Mouse (Mus musculus) stomach, embryonic 16.5 days (tissue): ENCODE results near the gene Olfml2b. TPM values are rescaled to one million over a fixed set of nuclear protein-coding genes. Genes with fewer than 3 reads are reported as not detected.

Experiments
- ATAC-seq: fragments of 200-750 bp; cut with Nextera tagmentation; 2 replicates; pipeline ENCODE4 v1.8.0; 2017; ENCODE audit warnings: moderate number of reproducible peaks, moderate TSS enrichment; ENCODE audit not compliant: insufficient read depth, low FRiP score
- H3K27ac ChIP-seq: fragments of 300-500 bp; sonication (generic); 2 replicates; pipeline ENCODE4 v1.5.1; 2014; ENCODE audit warnings: low read length
- H3K27me3 ChIP-seq: fragments of 300-500 bp; sonication (generic); 2 replicates; pipeline ENCODE4 v1.6.1; 2014; ENCODE audit warnings: low read length, control low read depth, mixed read lengths; ENCODE audit not compliant: control insufficient read depth, insufficient read depth
- H3K36me3 ChIP-seq: fragments of 300-500 bp; sonication (generic); 2 replicates; pipeline ENCODE4 v1.6.1; 2014; ENCODE audit warnings: low read length; ENCODE audit not compliant: control insufficient read depth, insufficient read depth
- H3K4me1 ChIP-seq: fragments of 300-500 bp; sonication (generic); 2 replicates; pipeline ENCODE4 v1.6.1; 2014; ENCODE audit warnings: low read length, control low read depth, mixed read lengths; ENCODE audit not compliant: control insufficient read depth, insufficient read depth
- H3K4me2 ChIP-seq: fragments of 300-500 bp; sonication (generic); 2 replicates; pipeline ENCODE4 v1.6.1; 2014; ENCODE audit warnings: low read depth, low read length, mixed read lengths
- H3K4me3 ChIP-seq: fragments of 300-500 bp; sonication (generic); replicated peaks from 2 replicates; pipeline ENCODE4 v1.5.1; 2014; ENCODE audit warnings: mild to moderate bottlenecking, low read length
- H3K9ac ChIP-seq: fragments of 300-500 bp; sonication (generic); 2 replicates; pipeline ENCODE4 v1.6.1; 2014; ENCODE audit warnings: low read length
- H3K9me3 ChIP-seq: fragments of 300-500 bp; sonication (generic); replicated peaks from 2 replicates; pipeline ENCODE4 v1.6.1; 2016; ENCODE audit warnings: low read length, control low read depth; ENCODE audit not compliant: control insufficient read depth
- WGBS: fragments of 180-500 bp; shearing (Covaris S2); extraction: QIAGEN DNeasy Blood & Tissue Kit; methylation state at CpG from one replicate; pipeline ENCODE4 v1.1.7; 2014; 5-methylcytosine and 5-hydroxymethylcytosine counted together
- polyA plus RNA-seq: library from polyadenylated mRNA; unstranded; fragments of >200 nt; fragmentation: Nextera tagmentation; extraction: Ambion mirVana; gene quantifications from 2 replicates; pipeline ENCODE4 v1.2.1, GENCODE M21; 2015

The Olfml2b gene
- polyA plus RNA-seq, 1 experiment from 2014 or later: 49.2 TPM

DNA sequence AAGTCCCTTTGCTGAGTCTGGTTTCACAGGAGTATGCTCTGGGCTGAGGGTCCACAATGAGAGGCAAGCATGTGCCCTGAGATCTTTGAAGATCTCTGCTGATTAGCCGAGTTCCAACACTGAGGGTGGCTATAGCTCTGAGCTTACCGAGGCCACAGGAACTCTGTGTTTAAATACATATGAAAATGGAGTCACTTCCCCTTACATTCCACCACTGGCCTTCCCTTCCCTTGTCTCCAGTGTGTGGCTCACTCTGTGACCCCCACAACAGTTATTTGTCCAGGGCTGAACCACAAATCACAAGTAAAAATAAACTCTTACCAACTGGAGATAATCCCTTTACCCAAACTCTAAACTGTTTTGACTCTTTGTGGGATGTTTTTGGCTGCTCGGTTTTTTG, 64.7 kb downstream of the Olfml2b start:
- Histone ChIP-seq H3K9ac (no peak overlapping the region), H3K4me3 (no peak overlapping the region), H3K27me3 (no peaks in the 10 kb centered on the region), H3K4me1 (no peaks in the 10 kb centered on the region), H3K36me3 (no peaks in the 10 kb centered on the region), H3K4me2 (no peak overlapping the region), H3K27ac (0 out of 2 replicates have a peak overlapping the region, but pooled peaks have one; percentile 4), H3K9me3 (no peaks in the 10 kb centered on the region)
- 67% methylated on average over 3 of the region's 3 CpGs for WGBS
- ATAC-seq: no peak

DNA sequence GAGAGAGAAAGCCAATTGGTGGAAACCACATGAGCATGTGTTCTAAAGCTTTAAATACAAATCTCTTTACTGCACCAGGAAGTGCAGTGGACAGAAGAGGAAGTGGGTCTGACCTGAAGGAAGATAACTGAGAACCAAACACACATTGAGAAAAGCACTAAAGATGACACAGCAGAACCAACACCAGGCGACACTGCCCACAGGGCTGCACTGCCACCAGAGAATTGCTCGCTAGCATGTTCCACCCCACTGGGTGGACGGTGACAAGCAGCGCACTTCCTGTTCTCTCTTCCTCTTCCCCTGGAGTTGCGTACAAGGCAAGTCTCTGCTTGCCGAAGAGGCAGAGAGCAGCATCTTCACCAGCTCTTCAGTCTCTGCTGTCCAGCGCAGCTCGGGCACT, 65.1 kb downstream of the Olfml2b start:
- no peaks in the 10 kb centered on the region for H3K9me3 ChIP-seq
- H3K27me3 ChIP-seq: no peaks in the 10 kb centered on the region
- no peak for ATAC-seq
- H3K9ac ChIP-seq: no peak overlapping the region
- H3K27ac ChIP-seq: no peak overlapping the region
- no peaks in the 10 kb centered on the region for H3K4me1 ChIP-seq
- H3K36me3 ChIP-seq: no peaks in the 10 kb centered on the region
- no peak overlapping the region for H3K4me2 ChIP-seq
- WGBS: 80% methylated on average over 8 of the region's 8 CpGs
- H3K4me3 ChIP-seq: no peak overlapping the region

DNA sequence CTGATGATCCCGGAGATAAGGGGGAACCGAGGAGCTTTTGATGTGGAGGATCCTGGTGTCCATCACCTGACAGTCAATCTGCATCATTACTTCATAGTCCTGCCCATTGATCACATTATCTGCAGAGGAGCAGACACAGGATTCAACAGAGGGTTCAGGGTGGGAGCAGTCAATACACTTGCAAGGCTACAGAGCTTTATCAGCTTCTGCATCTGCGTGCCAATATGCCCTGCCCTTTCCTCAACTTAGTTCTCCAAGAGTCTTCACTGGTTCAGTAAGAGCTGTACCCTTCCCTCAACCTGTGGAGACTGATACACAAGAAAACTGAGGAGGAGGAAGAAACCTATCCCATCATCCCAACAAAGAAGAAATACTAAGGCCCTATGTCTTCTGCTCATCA, 65.6 kb downstream of the Olfml2b start:
- Histone ChIP-seq H3K9me3 (no peaks in the 10 kb centered on the region), H3K27me3 (no peaks in the 10 kb centered on the region), H3K36me3 (no peaks in the 10 kb centered on the region), H3K4me1 (no peaks in the 10 kb centered on the region), H3K27ac (no peak overlapping the region), H3K4me2 (no peak overlapping the region), H3K9ac (no peak overlapping the region), H3K4me3 (no peak overlapping the region)
- 87% methylated on average over 3 of the region's 3 CpGs for WGBS
- no peak for ATAC-seq

DNA sequence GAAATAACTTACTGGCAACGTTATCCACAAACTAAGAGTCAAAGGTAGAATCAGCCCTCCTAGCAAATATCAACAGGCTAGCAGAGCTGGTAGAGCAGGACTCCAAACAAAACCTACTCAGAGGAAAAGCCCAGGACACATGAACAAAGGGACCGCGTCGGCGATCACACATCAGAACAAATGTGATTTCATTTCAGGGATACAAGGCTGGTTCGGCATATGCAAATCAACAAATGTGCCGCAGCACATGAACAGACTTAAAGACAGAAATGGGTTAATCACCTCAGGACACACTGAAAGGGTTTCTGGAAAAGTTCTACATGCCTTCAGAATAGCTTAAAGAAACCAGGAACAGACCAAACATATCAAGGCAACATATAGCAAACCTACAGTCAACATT, 67.4 kb downstream of the Olfml2b start:
- no peaks in the 10 kb centered on the region for H3K4me1 ChIP-seq
- no peak for ATAC-seq
- no peaks in the 10 kb centered on the region for H3K27me3 ChIP-seq
- no peak overlapping the region for H3K4me2 ChIP-seq
- no peaks in the 10 kb centered on the region for H3K9me3 ChIP-seq
- H3K9ac ChIP-seq: no peak overlapping the region
- H3K36me3 ChIP-seq: no peaks in the 10 kb centered on the region
- H3K4me3 ChIP-seq: no peak overlapping the region
- no peak overlapping the region for H3K27ac ChIP-seq
- WGBS: 92% methylated on average over 7 of the region's 7 CpGs

DNA sequence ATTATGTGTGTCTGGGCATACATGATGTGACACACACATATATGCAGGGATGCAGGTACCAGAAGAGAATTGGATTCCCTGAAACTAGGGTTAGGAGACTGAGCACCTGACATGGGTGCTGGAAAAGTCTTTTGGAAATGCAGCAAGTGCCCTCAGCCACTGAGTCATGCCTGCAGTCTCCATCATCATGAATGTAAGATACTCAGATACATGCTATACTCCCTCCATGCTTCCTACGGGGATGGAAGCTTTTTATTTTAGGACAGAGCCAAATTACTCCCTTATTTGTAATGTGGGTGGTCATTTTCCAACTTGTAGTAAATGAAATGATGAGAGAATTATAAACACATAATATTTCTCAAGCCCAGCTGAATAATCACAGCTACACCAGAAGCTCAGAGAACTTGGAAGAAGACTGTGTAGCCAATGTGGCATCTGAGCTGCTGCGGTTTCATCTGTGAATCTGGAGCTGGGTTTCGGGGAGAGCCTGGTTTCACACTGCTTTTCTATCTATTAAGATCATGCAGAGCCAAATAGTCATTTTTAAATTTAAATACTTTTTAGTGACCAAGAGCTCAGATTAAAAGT, 73.0 kb downstream of the Olfml2b start:
- WGBS: 67% methylated on average over 3 of the region's 3 CpGs
- Histone ChIP-seq H3K36me3 (no peaks in the 10 kb centered on the region), H3K9me3 (no peaks in the 10 kb centered on the region), H3K4me1 (peaks cover 7% of the 10 kb centered on the region), H3K9ac (no peak overlapping the region), H3K27ac (no peak overlapping the region; the same call in 1 of the 2 replicates), H3K4me3 (no peak overlapping the region), H3K4me2 (no peak overlapping the region), H3K27me3 (no peaks in the 10 kb centered on the region)
- no peak for ATAC-seq

DNA sequence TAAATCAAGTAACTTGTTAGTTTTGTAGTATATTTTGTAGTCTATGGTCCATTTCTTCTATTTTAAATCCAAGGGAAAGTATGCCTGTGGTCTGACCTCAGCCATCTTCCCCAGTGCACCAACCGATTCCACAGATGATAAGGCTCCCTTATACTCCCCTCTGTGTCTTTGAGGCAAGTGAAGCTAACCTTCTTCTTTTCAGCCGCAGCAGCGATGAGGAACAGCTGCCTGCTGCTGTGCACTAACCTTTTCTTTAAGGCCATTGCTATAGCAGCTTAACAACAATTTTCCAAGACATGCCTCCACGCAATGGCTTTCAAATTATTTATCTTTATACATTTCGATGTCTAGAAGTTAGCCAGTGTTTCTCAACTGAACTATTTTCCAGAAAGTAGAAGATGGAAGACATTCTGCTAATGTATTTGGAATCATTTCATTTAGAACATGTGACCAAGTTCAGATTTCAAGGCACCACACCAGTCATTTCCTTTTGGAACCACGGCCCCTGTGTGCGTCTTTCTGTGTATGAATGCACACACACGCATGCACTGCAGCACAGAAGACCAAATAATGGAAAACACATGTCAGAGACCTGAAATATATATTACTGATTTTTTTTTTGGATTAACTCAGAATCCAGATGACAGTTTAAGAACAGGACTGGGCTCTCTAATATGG, 73.9 kb downstream of the Olfml2b start:
- Histone ChIP-seq H3K9ac (no peak overlapping the region), H3K27me3 (no peaks in the 10 kb centered on the region), H3K27ac (no peak overlapping the region; the same call in 1 of the 2 replicates), H3K36me3 (no peaks in the 10 kb centered on the region), H3K4me3 (no peak overlapping the region), H3K9me3 (no peaks in the 10 kb centered on the region), H3K4me2 (no peak overlapping the region), H3K4me1 (peaks cover 7% of the 10 kb centered on the region)
- peak; percentile 47; the same call in 1 of the 2 replicates for ATAC-seq
- 46% methylated on average over 8 of the region's 8 CpGs for WGBS

DNA sequence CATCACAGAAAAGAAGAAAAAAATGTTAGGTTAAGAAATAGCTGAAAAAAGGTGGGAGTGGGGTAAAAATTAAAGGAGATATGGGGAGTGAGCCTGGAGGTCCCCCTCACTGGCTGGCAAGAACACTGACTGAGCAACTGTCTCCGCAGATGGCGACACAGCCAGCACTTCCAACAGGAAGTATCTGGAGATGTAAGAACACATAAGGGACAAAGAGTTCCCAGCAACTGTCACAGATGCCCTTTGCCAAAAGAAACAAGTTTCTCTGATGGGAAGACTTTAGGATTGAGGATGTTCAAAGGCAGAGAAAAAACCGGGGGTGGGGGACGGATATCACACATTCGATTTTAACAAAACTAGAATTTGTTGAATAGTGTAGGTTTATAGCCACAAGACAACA, 77.2 kb downstream of the Olfml2b start:
- H3K36me3 ChIP-seq: no peaks in the 10 kb centered on the region
- no peak overlapping the region for H3K9ac ChIP-seq
- ATAC-seq: no peak
- peaks cover 7% of the 10 kb centered on the region for H3K4me1 ChIP-seq
- no peak overlapping the region for H3K4me2 ChIP-seq
- no peaks in the 10 kb centered on the region for H3K9me3 ChIP-seq
- H3K27me3 ChIP-seq: no peaks in the 10 kb centered on the region
- no peak overlapping the region for H3K4me3 ChIP-seq
- 86% methylated on average over 5 of the region's 5 CpGs for WGBS
- H3K27ac ChIP-seq: no peak overlapping the region

DNA sequence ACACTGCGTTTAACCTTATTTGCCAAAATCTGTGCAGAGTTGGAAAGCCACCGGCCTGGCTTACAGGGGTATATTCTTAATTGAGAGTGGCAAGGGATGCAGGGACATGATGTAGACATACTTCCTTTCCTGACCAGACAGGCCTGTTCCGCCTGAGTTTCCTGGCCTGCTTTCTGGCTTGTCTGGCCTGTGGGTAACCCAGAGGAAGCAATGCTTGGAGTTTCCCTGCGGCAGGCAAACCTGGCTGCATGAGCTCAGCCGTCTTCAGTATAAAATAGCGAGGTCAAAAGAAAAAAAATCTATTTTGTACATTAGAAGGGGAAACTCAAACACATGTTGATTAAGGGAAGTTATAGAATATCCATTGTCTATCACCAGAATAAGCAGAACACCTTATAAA, 84.2 kb downstream of the Olfml2b start:
- no peak for ATAC-seq
- no peaks in the 10 kb centered on the region for H3K9me3 ChIP-seq
- WGBS: 71% methylated on average over 6 of the region's 6 CpGs
- no peaks in the 10 kb centered on the region; the same call in 1 of the 2 replicates for H3K4me1 ChIP-seq
- H3K36me3 ChIP-seq: no peaks in the 10 kb centered on the region
- H3K27ac ChIP-seq: no peak overlapping the region
- no peak overlapping the region for H3K9ac ChIP-seq
- no peaks in the 10 kb centered on the region for H3K27me3 ChIP-seq
- H3K4me3 ChIP-seq: no peak overlapping the region
- no peak overlapping the region for H3K4me2 ChIP-seq

DNA sequence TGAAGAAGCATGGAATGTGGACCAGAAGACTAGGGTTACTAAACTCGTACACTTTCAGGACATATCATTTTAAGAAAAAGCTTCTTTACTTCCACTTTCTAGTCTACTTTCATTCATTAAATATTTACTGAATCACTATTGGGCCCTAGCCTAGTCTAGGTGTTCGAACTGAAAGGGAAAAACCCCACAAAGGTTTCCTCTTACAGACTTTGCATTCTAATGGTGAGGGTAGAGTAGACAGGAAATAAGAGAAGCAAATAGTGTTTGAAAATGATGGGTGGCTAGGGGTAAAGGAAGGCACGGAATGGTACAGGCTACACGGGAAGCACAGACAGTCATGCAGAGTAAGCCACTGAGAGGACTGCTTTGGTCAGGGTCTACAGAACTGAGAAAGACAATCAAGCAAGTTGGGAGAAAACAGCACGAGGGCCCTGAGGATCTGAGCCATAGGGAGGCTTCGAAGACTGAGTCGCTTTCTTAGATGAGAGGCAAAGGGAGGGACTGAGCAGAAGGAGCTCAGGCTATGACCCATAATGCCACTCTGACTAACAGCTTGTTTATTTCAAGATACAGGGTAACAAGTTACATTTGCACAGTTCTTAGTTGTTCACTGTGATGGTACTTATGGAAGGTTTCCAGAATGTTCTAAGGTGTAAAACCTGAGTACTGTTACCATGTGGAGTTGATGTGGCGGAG, 85.1 kb downstream of the Olfml2b start:
- no peak overlapping the region for H3K4me2 ChIP-seq
- H3K9me3 ChIP-seq: no peaks in the 10 kb centered on the region
- H3K36me3 ChIP-seq: no peaks in the 10 kb centered on the region
- H3K4me1 ChIP-seq: no peaks in the 10 kb centered on the region
- no peaks in the 10 kb centered on the region for H3K27me3 ChIP-seq
- no peak overlapping the region for H3K4me3 ChIP-seq
- H3K27ac ChIP-seq: no peak overlapping the region
- ATAC-seq: no peak
- H3K9ac ChIP-seq: no peak overlapping the region
- WGBS: 76% methylated on average over 8 of the region's 8 CpGs
